Mouse (Mus musculus): ENCODE measurements around the gene Lrp2. TPM values are rescaled to one million over a fixed set of nuclear protein-coding genes. Genes with fewer than 3 reads are reported as not detected.
"Not testable (repeated sequence)": the region's sequence is repeated elsewhere in the genome, so short reads cannot be mapped to it uniquely, and the experiment has no call there.

Gene Lrp2
- total RNA-seq, 2 experiments from 2014 or later, result 0.72 to 1.4 TPM

GRCm38 (mm10) chr2:69582861-69583260 lies 3.0 kb downstream of the Lrp2 start:
- DNase-seq, result no peak

- not testable (repeated sequence) for DNase-seq
Measured at GRCm38 (mm10) chr2:69582068-69582467, 3.8 kb downstream of the Lrp2 start.

GRCm38 (mm10) chr2:69580091-69580490 lies 5.8 kb downstream of the Lrp2 start:
- no peak for DNase-seq

GRCm38 (mm10) chr2:69578206-69578605 lies 7.7 kb downstream of the Lrp2 start:
- no peak for DNase-seq

GRCm38 (mm10) chr2:69576531-69576930 lies 9.3 kb downstream of the Lrp2 start:
- no peak for DNase-seq

- no peak for DNase-seq
Measured at GRCm38 (mm10) chr2:69574934-69575333, 10.9 kb downstream of the Lrp2 start.

- no peak for DNase-seq
Measured at GRCm38 (mm10) chr2:69574261-69574660, 11.6 kb downstream of the Lrp2 start.

GRCm38 (mm10) chr2:69573733-69574054 lies 12.2 kb downstream of the Lrp2 start:
- DNase-seq, result no peak

- no peak for DNase-seq
Measured at GRCm38 (mm10) chr2:69573038-69573732, 12.7 kb downstream of the Lrp2 start.

- DNase-seq, result no peak
Measured at GRCm38 (mm10) chr2:69570556-69570955, 15.3 kb downstream of the Lrp2 start.

GRCm38 (mm10) chr2:69566281-69566680 lies 19.6 kb downstream of the Lrp2 start:
- DNase-seq, result no peak

GRCm38 (mm10) chr2:69563492-69563891 lies 22.4 kb downstream of the Lrp2 start:
- no peak for DNase-seq

GRCm38 (mm10) chr2:69562761-69563160 lies 23.1 kb downstream of the Lrp2 start:
- no peak for DNase-seq

GRCm38 (mm10) chr2:69560221-69560620 lies 25.6 kb downstream of the Lrp2 start:
- no peak for DNase-seq

- DNase-seq, result no peak
Measured at GRCm38 (mm10) chr2:69559380-69559779, 26.5 kb downstream of the Lrp2 start.

GRCm38 (mm10) chr2:69556686-69557085 lies 29.2 kb downstream of the Lrp2 start:
- DNase-seq, result no peak

- DNase-seq, result no peak
Measured at GRCm38 (mm10) chr2:69551639-69552038, 34.2 kb downstream of the Lrp2 start.

GRCm38 (mm10) chr2:69546823-69547222 lies 39.0 kb downstream of the Lrp2 start:
- DNase-seq, result no peak

- DNase-seq, result no peak
Measured at GRCm38 (mm10) chr2:69536018-69536417, 49.8 kb downstream of the Lrp2 start.

- DNase-seq, result no peak
Measured at GRCm38 (mm10) chr2:69531528-69532055, 54.3 kb downstream of the Lrp2 start.

GRCm38 (mm10) chr2:69530691-69531527 lies 55.0 kb downstream of the Lrp2 start:
- DNase-seq, result no peak

GRCm38 (mm10) chr2:69530126-69530525 lies 55.7 kb downstream of the Lrp2 start:
- no peak for DNase-seq

- no peak for DNase-seq
Measured at GRCm38 (mm10) chr2:69520273-69520672, 65.6 kb downstream of the Lrp2 start.

Data from heart, adult 18-20 months (tissue).